Mouse (Mus musculus) liver (tissue): ENCODE measurements at regions not wholly inside any gene's neighbourhood (a gene's known extent, or its start where the extent isn't known, plus 50 kb on each side); places are given as distances from the start of the nearest gene placed in this dataset.
"Not testable (repeated sequence)": the region's sequence is repeated elsewhere in the genome, so short reads cannot be mapped to it uniquely, and the experiment has no call there.

Experiments used
- DNase-seq: peaks from one replicate; pipeline ENCODE4 v3.0.0-alpha.2; 2020; ENCODE audit warnings: mixed read lengths

GRCm38 (mm10) chr13:97321307-97321706 lies 80.4 kb downstream of the Enc1 start:
- DNase-seq = not testable (repeated sequence)

GRCm38 (mm10) chr13:97320756-97321155 lies 79.9 kb downstream of the Enc1 start:
- no peak for DNase-seq

- DNase-seq = no peak
These were observed 79.4 kb downstream of the Enc1 start for GRCm38 (mm10) chr13:97320298-97320697.

GRCm38 (mm10) chr13:97317633-97318032 lies 76.7 kb downstream of the Enc1 start:
- no peak for DNase-seq

- no peak for DNase-seq
These were observed 71.8 kb downstream of the Enc1 start for GRCm38 (mm10) chr13:97312420-97313370.

GRCm38 (mm10) chr13:97311340-97311739 lies 70.4 kb downstream of the Enc1 start:
- no peak for DNase-seq

- no peak for DNase-seq
These were observed 69.9 kb downstream of the Enc1 start for GRCm38 (mm10) chr13:97310855-97311189.

- DNase-seq = no peak
These were observed 69.4 kb downstream of the Enc1 start for GRCm38 (mm10) chr13:97310186-97310854.

- no peak for DNase-seq
These were observed 68.5 kb downstream of the Enc1 start for GRCm38 (mm10) chr13:97309411-97309810.

- no peak for DNase-seq
These were observed 67.5 kb downstream of the Enc1 start for GRCm38 (mm10) chr13:97308431-97308830.
